Mouse (Mus musculus): Measurements from ENCODE around the gene Rlbp1. TPM values are rescaled to one million over a fixed set of nuclear protein-coding genes. Genes with fewer than 3 reads are reported as not detected.

The Rlbp1 gene
- polyA plus RNA-seq, 1 experiment from 2014 or later: 1.8 TPM

DNA sequence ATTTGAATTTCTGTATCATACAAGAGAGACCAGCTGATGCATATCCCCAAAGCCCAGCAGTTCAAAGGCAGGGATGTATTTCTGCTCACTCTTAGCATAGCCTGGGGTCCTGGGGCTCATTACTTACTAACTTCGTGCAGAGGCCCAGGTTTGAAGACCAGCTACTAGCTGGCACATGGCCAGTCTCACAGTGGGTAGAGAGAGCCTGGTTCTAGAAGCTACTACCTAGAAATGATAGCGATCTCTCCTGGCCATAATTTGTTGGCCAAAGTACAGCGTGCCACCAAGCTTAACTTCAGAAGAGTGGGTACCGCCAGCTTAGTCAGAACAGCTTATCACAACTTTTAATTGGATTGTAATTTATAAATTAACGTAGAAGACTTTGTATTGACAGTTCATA lies 58.1 kb downstream of the Rlbp1 start:
- Histone ChIP-seq H3K4me2 (ENCODE audit: low read depth, low read length) (no peak overlapping the region), H3K27me3 (ENCODE audit: control insufficient read depth, insufficient read depth, low read length) (no peaks in the 10 kb centered on the region), H3K9ac (replicated peaks; ENCODE audit: low read length) (no peak overlapping the region), H3K4me3 (ENCODE audit: low read depth, low read length) (no peak overlapping the region), H3K36me3 (replicated peaks; ENCODE audit: control insufficient read depth, insufficient read depth, low read depth, low read length) (no peaks in the 10 kb centered on the region), H3K27ac (replicated peaks; ENCODE audit: low read depth, low read length) (no peak overlapping the region), H3K9me3 (replicated peaks; ENCODE audit: control insufficient read depth, low read length) (no peaks in the 10 kb centered on the region), H3K4me1 (ENCODE audit: control insufficient read depth, insufficient read depth, low read length) (no peaks in the 10 kb centered on the region)
- ATAC-seq (replicated peaks; ENCODE audit: insufficient number of reproducible peaks, low FRiP score, low TSS enrichment, low read depth) (no peak), DNase-seq (ENCODE audit: low spot score) (no peak)
- WGBS: 94% methylated on average over 5 of the region's 5 CpGs

Other genes starting within 250 kb of the Rlbp1 start
- gene Mfge8, start 238.0 kb downstream of the Rlbp1 start, polyA plus RNA-seq (2014; fragmentation: Nextera tagmentation; extraction: Ambion mirVana): 113 and 129 TPM in 2 replicates
- gene Abhd2, start 113.8 kb downstream of the Rlbp1 start, polyA plus RNA-seq (2014; fragmentation: Nextera tagmentation; extraction: Ambion mirVana): 10.9 and 12.2 TPM in 2 replicates
- 17.4 and 21.4 TPM in 2 replicates for gene Fanci, start 4.9 kb upstream of the Rlbp1 start, polyA plus RNA-seq (2014; fragmentation: Nextera tagmentation; extraction: Ambion mirVana)
- 19.7 and 21.3 TPM in 2 replicates for gene Polg, start 79.3 kb upstream of the Rlbp1 start, polyA plus RNA-seq (2014; fragmentation: Nextera tagmentation; extraction: Ambion mirVana)
- gene Rhcg, start 230.6 kb upstream of the Rlbp1 start, polyA plus RNA-seq (2014; fragmentation: Nextera tagmentation; extraction: Ambion mirVana): 0.53 and 0.67 TPM in 2 replicates